27 mouse cellular contexts compared by ENCODE assay signal in the genomic region with DNA sequence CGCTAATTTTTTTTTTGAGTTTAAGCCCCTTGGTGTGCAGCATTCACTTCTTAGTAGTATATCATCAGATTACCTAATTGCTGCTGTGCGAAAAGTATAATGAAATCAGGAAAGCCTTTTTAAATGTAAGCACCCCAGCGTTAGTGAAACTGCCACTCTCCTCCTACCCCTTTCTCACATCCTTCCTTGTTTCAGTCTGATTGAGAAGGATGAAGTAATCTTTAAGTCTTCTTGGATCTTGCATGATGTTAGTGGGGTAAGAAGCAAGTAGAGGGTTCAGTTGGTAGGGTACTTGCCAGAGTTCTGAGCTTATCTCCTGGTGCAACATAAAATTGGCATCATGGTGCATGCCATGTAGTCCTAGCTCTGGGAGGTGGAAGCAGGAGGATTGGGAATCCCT. TPM values are rescaled to one million over a fixed set of nuclear protein-coding genes. Genes with fewer than 3 reads are reported as not detected.
DNase-seq lines count a peak whose midpoint lies in the region; ATAC-seq lines count a peak whose summit lies in the region.
"Had no signal": no experiment of that assay in that cellular context is flagged by ENCODE, and none has a peak within 500 bp of the region (broad histone marks: within the 10 kb centered on the region; RNA-seq: fewer than 3 reads in every experiment).

No protein-coding gene starts in this region.

- H3K4me3 ChIP-seq in limb, embryonic 10.5 days: no peak overlapping the region
- H3K4me3 ChIP-seq in intestine, embryonic 15.5 days (replicated peaks): no peak overlapping the region
- H3K4me3 ChIP-seq: embryonic facial prominence, embryonic 13.5 days; embryonic facial prominence, embryonic 15.5 days; erythroblast, embryonic 14.5 days; forebrain, embryonic 10.5 days; forebrain, embryonic 12.5 days had no signal

- H3K9me3 ChIP-seq in limb, embryonic 10.5 days (replicated peaks): no peaks in the 10 kb centered on the region
- H3K9me3 ChIP-seq in intestine, embryonic 15.5 days: no peaks in the 10 kb centered on the region
- H3K9me3 ChIP-seq: embryonic facial prominence, embryonic 13.5 days; embryonic facial prominence, embryonic 15.5 days; forebrain, embryonic 10.5 days; forebrain, embryonic 12.5 days; G1E had no signal

- no peak overlapping the region for H3K9ac ChIP-seq in intestine, embryonic 15.5 days
- H3K9ac ChIP-seq: embryonic facial prominence, embryonic 13.5 days; embryonic facial prominence, embryonic 15.5 days; forebrain, embryonic 12.5 days had no signal

- no peak overlapping the region for H3K4me2 ChIP-seq in intestine, embryonic 15.5 days (replicated peaks)
- H3K4me2 ChIP-seq: embryonic facial prominence, embryonic 13.5 days; embryonic facial prominence, embryonic 15.5 days; forebrain, embryonic 12.5 days had no signal

- DNase-seq in 416B (ENCODE audit: low read depth): peak; percentile 36
- DNase-seq in limb, embryonic 10.5 days (ENCODE audit: low spot score): no peak
- DNase-seq: adrenal gland, adult 8-10 months; adrenal gland, postnatal 14 days; B cell, adult 2 months; cerebellum, adult 11 months; cerebellum, adult 18-20 months; cerebellum, adult 8-10 months; cerebellum, adult 9-11 months; cerebellum, postnatal 14 days; cerebellum, postnatal 36 days; embryo, embryonic 11 days had no signal

- 96% methylated on average over 3 of the region's 3 CpGs for WGBS in limb, embryonic 10.5 days
- 93% methylated on average over 3 of the region's 3 CpGs for WGBS in intestine, embryonic 15.5 days

- ATAC-seq in granulocyte monocyte progenitor cell, adult 5-6 weeks (replicated peaks; ENCODE audit: poor library complexity, severe bottlenecking): peak; percentile 87
- ATAC-seq in megakaryocyte progenitor cell, adult 5-6 weeks (replicated peaks; ENCODE audit: poor library complexity): peak; percentile 66
- ATAC-seq in intestine, embryonic 15.5 days: no peak
- ATAC-seq: activated CD4-positive, CD25-positive, alpha-beta regulatory T cell, adult 4 months; CD4-positive, CD25-positive, alpha-beta regulatory T cell, adult 4 months; forebrain, embryonic 14.5 days; forebrain, embryonic 16.5 days; Patski had no signal

- no peaks in the 10 kb centered on the region for H3K27me3 ChIP-seq in limb, embryonic 10.5 days (ENCODE audit: low read depth, poor library complexity, severe bottlenecking)
- no peaks in the 10 kb centered on the region for H3K27me3 ChIP-seq in intestine, embryonic 15.5 days (replicated peaks)
- H3K27me3 ChIP-seq: CH12.LX; embryonic facial prominence, embryonic 13.5 days; embryonic facial prominence, embryonic 15.5 days; forebrain, embryonic 12.5 days; Patski had no signal

- no peaks in the 10 kb centered on the region for H3K4me1 ChIP-seq in limb, embryonic 10.5 days
- H3K4me1 ChIP-seq in intestine, embryonic 15.5 days (replicated peaks): no peaks in the 10 kb centered on the region
- H3K4me1 ChIP-seq: embryonic facial prominence, embryonic 13.5 days; embryonic facial prominence, embryonic 15.5 days; forebrain, embryonic 10.5 days; forebrain, embryonic 12.5 days had no signal

- H3K36me3 ChIP-seq in limb, embryonic 10.5 days: peaks cover 11% of the 10 kb centered on the region
- H3K36me3 ChIP-seq in intestine, embryonic 15.5 days: no peaks in the 10 kb centered on the region
- H3K36me3 ChIP-seq: embryonic facial prominence, embryonic 15.5 days; forebrain, embryonic 12.5 days had no signal

- H3K27ac ChIP-seq in limb, embryonic 10.5 days: no peak overlapping the region
- H3K27ac ChIP-seq in intestine, embryonic 15.5 days: no peak overlapping the region
- H3K27ac ChIP-seq: embryonic facial prominence, embryonic 13.5 days; embryonic facial prominence, embryonic 15.5 days; forebrain, embryonic 10.5 days; forebrain, embryonic 12.5 days had no signal

RNA-seq across cellular contexts. Expression of gene Tsc22d2, which starts 35.0 kb away (rescaled TPM):
- 9.2 and 14.0 TPM in 2 replicates for total RNA-seq in granulocyte monocyte progenitor cell, adult 5-6 weeks (2014; fragmentation: Nextera tagmentation)
- 7.9 and 11.0 TPM in 2 replicates for total RNA-seq in granulocyte monocyte progenitor cell, adult 5-6 weeks (2017)
- total RNA-seq in megakaryocyte progenitor cell, adult 5-6 weeks (2015): 15.8 and 17.3 TPM in 2 replicates
- 8.5 and 11.4 TPM in 2 replicates for total RNA-seq in megakaryocyte progenitor cell, adult 5-6 weeks (2017)
- polyA plus RNA-seq in limb, embryonic 10.5 days (2016; fragmentation: Nextera tagmentation; extraction: Ambion mirVana): 8.0 and 8.4 TPM in 2 replicates
- polyA plus RNA-seq in intestine, embryonic 15.5 days (2015; fragmentation: Nextera tagmentation; extraction: Ambion mirVana): 9.0 and 10.9 TPM in 2 replicates
